Mouse (Mus musculus): ENCODE data around the gene Ccdc155. TPM values are rescaled to one million over a fixed set of nuclear protein-coding genes. Genes with fewer than 3 reads are reported as not detected.
"Not testable (repeated sequence)": the region's sequence is repeated elsewhere in the genome, so short reads cannot be mapped to it uniquely, and the experiment has no call there.

The Ccdc155 gene
- polyA plus RNA-seq, 1 experiment from 2014 or later = 1.2 TPM

DNA sequence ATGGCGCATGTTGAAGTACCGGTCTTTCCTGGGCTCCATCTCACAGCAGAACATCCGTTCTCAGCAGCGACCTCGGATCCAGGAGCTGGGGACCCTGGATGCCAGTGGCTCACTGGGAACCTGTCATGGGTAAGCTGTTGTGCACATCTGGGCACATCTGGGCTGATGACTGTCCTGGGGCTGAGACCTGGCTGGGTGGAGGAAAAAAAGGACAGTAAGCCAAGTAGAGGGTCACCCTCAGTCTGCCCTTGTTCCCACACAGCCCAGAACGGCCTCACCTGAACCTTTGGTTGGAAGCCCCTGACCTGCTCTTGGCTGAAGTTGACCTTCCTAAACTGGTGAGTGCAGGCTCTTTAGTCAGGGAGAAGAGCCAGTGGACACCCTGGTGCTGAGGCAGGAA, 45.7 kb downstream of the Ccdc155 start:
- Histone ChIP-seq H3K9ac (no peak overlapping the region), H3K9me3 (no peaks in the 10 kb centered on the region), H3K27ac (no peak overlapping the region), H3K4me2 (no peak overlapping the region), H3K4me1 (peaks cover 26% of the 10 kb centered on the region), H3K4me3 (replicated peaks) (no peak overlapping the region), H3K36me3 (replicated peaks) (peaks cover 31% of the 10 kb centered on the region), H3K27me3 (peaks cover 16% of the 10 kb centered on the region)
- ATAC-seq (ENCODE audit: low FRiP score) = no peak
- 93% methylated on average over 6 of the region's 6 CpGs for WGBS

- 89% methylated on average over 14 of the region's 14 CpGs for WGBS
- Histone ChIP-seq H3K36me3 (replicated peaks) (peaks cover 31% of the 10 kb centered on the region), H3K27ac (no peak overlapping the region), H3K4me2 (no peak overlapping the region), H3K9me3 (no peaks in the 10 kb centered on the region), H3K9ac (no peak overlapping the region), H3K4me1 (peaks cover 24% of the 10 kb centered on the region), H3K4me3 (replicated peaks) (no peak overlapping the region), H3K27me3 (peaks cover 1% of the 10 kb centered on the region; the same call in 1 of the 2 replicates)
- no peak for ATAC-seq (ENCODE audit: low FRiP score)
Observed at GRCm38 (mm10) chr7:45157459-45157858, 47.2 kb downstream of the Ccdc155 start.

- no peak overlapping the region for H3K4me2 ChIP-seq
- no peak for ATAC-seq (ENCODE audit: low FRiP score)
- H3K27me3 ChIP-seq = no peaks in the 10 kb centered on the region
- H3K4me3 ChIP-seq (replicated peaks) = no peak overlapping the region
- H3K27ac ChIP-seq = no peak overlapping the region
- WGBS = 95% methylated on average over 15 of the region's 15 CpGs
- H3K4me1 ChIP-seq = peaks cover 19% of the 10 kb centered on the region
- no peaks in the 10 kb centered on the region for H3K9me3 ChIP-seq
- H3K36me3 ChIP-seq (replicated peaks) = peaks cover 31% of the 10 kb centered on the region
- no peak overlapping the region for H3K9ac ChIP-seq
Observed at GRCm38 (mm10) chr7:45156206-45156605, 48.5 kb downstream of the Ccdc155 start.

GRCm38 (mm10) chr7:45155590-45155989, 49.1 kb downstream of the Ccdc155 start:
- Histone ChIP-seq H3K9ac (no peak overlapping the region), H3K36me3 (replicated peaks) (peaks cover 31% of the 10 kb centered on the region), H3K4me3 (replicated peaks) (no peak overlapping the region), H3K4me1 (peaks cover 25% of the 10 kb centered on the region), H3K27ac (no peak overlapping the region), H3K9me3 (no peaks in the 10 kb centered on the region), H3K27me3 (no peaks in the 10 kb centered on the region), H3K4me2 (peak overlapping the region; percentile 81; the same call in 1 of the 2 replicates)
- 84% methylated on average over 9 of the region's 9 CpGs for WGBS
- ATAC-seq (ENCODE audit: low FRiP score) = no peak

DNA sequence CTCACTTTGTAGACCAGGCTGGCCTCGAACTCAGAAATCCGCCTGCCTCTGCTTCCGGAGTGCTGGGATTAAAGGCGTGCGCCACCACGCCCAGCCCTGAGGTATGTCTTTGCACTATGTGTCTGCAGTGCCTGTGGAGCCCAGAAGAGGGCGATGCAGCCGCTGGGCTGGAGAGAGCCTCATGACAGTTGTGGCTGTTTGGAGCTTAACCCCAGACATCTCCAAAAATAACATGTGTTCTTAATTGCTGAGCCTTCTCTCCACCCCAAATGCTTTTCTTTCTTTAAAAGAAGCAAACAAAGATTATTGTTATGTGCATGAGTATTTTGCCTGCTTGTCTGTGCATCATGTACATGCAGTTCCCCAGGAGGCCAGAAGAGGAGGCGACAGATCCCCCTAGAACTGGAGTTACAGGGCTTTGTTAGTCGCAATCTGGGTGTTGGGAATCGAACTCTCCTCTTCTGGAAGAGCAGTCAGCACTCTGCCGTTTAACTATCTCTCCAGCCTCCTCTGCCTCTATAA, 49.6 kb downstream of the Ccdc155 start:
- Histone ChIP-seq H3K9ac (no peak overlapping the region; the same call in 1 of the 2 replicates), H3K4me1 (peaks cover 28% of the 10 kb centered on the region), H3K27ac (0 out of 2 replicates have a peak overlapping the region, but pooled peaks have one; percentile 92), H3K36me3 (replicated peaks) (peaks cover 25% of the 10 kb centered on the region), H3K4me3 (replicated peaks) (peak overlapping the region; percentile 68), H3K9me3 (no peaks in the 10 kb centered on the region), H3K27me3 (no peaks in the 10 kb centered on the region), H3K4me2 (peak overlapping the region; percentile 81)
- WGBS = 81% methylated on average over 12 of the region's 12 CpGs
- ATAC-seq (ENCODE audit: low FRiP score) = peak; percentile 10; the same call in 1 of the 2 replicates

- peak within 1 kb of the TSS; percentile 92 for H3K27ac ChIP-seq
- peak within 1 kb of the TSS; percentile 78 for H3K9ac ChIP-seq
- H3K4me1 ChIP-seq = peaks cover 33% of the 10 kb centered on the region
- 6% methylated on average over 68 of the region's 69 CpGs for WGBS
- H3K4me3 ChIP-seq (replicated peaks) = peak within 1 kb of the TSS; percentile 68
- H3K27me3 ChIP-seq = no peaks in the 10 kb centered on the region
- H3K36me3 ChIP-seq (replicated peaks) = peaks cover 18% of the 10 kb centered on the region
- H3K4me2 ChIP-seq = peak within 1 kb of the TSS; percentile 81
- ATAC-seq (ENCODE audit: low FRiP score) = peak; percentile 96
- no peaks in the 10 kb centered on the region for H3K9me3 ChIP-seq
Observed at GRCm38 (mm10) chr7:45154096-45154992, 50.3 kb downstream of the Ccdc155 start, which contains the start of the genes Pih1d1 and Aldh16a1. TSS of gene Pih1d1 (plus strand) at chr7:45154303. TSS of gene Aldh16a1 (minus strand) at chr7:45154584.

- Histone ChIP-seq H3K4me1 (peaks cover 33% of the 10 kb centered on the region), H3K9me3 (no peaks in the 10 kb centered on the region), H3K36me3 (replicated peaks) (peaks cover 11% of the 10 kb centered on the region), H3K4me3 (replicated peaks) (peak overlapping the region; percentile 68), H3K27ac (peak overlapping the region; percentile 92), H3K9ac (peak overlapping the region; percentile 78), H3K27me3 (no peaks in the 10 kb centered on the region), H3K4me2 (peak overlapping the region; percentile 81)
- 4% methylated on average over 5 of the region's 5 CpGs for WGBS
- peak; percentile 9; the same call in 1 of the 2 replicates for ATAC-seq (ENCODE audit: low FRiP score)
Observed at GRCm38 (mm10) chr7:45153586-45153985, 51.1 kb downstream of the Ccdc155 start.

GRCm38 (mm10) chr7:45153052-45153451, 51.6 kb downstream of the Ccdc155 start:
- H3K9me3 ChIP-seq; H3K36me3 ChIP-seq (replicated peaks); H3K27me3 ChIP-seq; H3K27ac ChIP-seq; H3K4me3 ChIP-seq (replicated peaks); ATAC-seq (ENCODE audit: low FRiP score); H3K9ac ChIP-seq: not testable (repeated sequence)
- Histone ChIP-seq H3K4me2 (peak overlapping the region; percentile 81; the same call in 1 of the 2 replicates), H3K4me1 (peaks cover 33% of the 10 kb centered on the region)
- 88% methylated on average over 2 of the region's 2 CpGs for WGBS

- H3K36me3 ChIP-seq (replicated peaks) = 0 out of 2 replicates have a peak, but pooled peaks cover 4% of the 10 kb centered on the region
Observed at GRCm38 (mm10) chr7:45151303-45151702, 53.4 kb downstream of the Ccdc155 start.

DNA sequence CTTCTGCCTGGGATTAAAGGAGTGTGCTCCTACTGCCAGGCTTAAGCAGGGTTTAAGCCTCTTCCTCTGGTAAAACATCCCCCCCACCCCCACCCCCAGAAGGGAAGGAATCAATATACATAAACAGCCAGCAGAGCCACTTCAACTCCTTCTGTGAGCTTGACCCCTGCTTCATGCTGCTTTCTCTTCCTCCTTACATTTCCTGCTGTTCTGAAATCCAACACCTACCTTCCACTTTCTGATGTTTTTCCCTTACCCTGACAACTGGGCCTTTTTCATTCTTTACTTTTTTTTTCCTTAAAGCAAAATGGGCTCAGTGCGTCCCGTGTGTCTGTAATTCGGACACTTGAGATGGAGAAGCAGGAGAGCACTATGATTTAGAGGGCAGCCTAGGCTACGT, 54.4 kb downstream of the Ccdc155 start:
- no peaks in the 10 kb centered on the region for H3K9me3 ChIP-seq
- no peaks in the 10 kb centered on the region for H3K27me3 ChIP-seq
- H3K27ac ChIP-seq = no peak overlapping the region
- ATAC-seq (ENCODE audit: low FRiP score) = no peak
- WGBS = 69% methylated on average over 4 of the region's 4 CpGs
- H3K4me1 ChIP-seq = peaks cover 30% of the 10 kb centered on the region
- no peak overlapping the region for H3K4me3 ChIP-seq (replicated peaks)
- H3K4me2 ChIP-seq = no peak overlapping the region
- H3K36me3 ChIP-seq (replicated peaks) = peaks cover 9% of the 10 kb centered on the region; the same call in 1 of the 2 replicates
- H3K9ac ChIP-seq = no peak overlapping the region

More at GRCm38 (mm10) chr7:45151303-45151702, 53.4 kb downstream of the Ccdc155 start:
- 58% methylated on average over 11 of the region's 11 CpGs for WGBS
- Histone ChIP-seq H3K27ac (no peak overlapping the region), H3K4me3 (replicated peaks) (no peak overlapping the region), H3K27me3 (no peaks in the 10 kb centered on the region), H3K9me3 (no peaks in the 10 kb centered on the region), H3K4me2 (no peak overlapping the region), H3K9ac (no peak overlapping the region), H3K4me1 (peaks cover 33% of the 10 kb centered on the region)
- no peak for ATAC-seq (ENCODE audit: low FRiP score)

DNA sequence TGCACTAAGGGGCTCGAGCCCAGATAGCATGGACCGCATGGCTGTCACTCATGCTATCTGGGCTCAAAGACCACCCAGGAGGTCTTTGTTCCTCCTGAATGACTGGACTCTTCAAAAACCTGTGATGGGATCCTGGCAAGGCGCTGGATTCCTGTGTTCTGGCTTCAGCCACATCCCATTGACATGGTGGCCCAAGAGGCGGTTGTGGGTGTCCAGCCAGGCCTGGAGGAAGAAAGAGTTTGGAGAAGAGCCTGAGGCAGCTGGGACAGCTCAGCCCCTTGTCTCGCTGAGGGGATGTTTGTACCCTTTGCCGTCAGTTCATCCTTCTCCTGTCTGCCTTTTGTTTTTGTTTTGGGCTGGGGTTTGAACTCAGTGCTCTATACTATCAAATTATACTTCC, 55.1 kb downstream of the Ccdc155 start:
- no peak overlapping the region for H3K9ac ChIP-seq
- no peak for ATAC-seq (ENCODE audit: low FRiP score)
- 35% methylated on average over 6 of the region's 6 CpGs for WGBS
- H3K4me1 ChIP-seq = peaks cover 23% of the 10 kb centered on the region
- H3K4me3 ChIP-seq (replicated peaks) = no peak overlapping the region
- peaks cover 13% of the 10 kb centered on the region for H3K36me3 ChIP-seq (replicated peaks)
- no peaks in the 10 kb centered on the region for H3K27me3 ChIP-seq
- H3K9me3 ChIP-seq = no peaks in the 10 kb centered on the region
- no peak overlapping the region for H3K4me2 ChIP-seq
- no peak overlapping the region for H3K27ac ChIP-seq

- no peak for ATAC-seq (ENCODE audit: low FRiP score)
- WGBS = 80% methylated on average over 4 of the region's 4 CpGs
- H3K9ac ChIP-seq = no peak overlapping the region
- no peak overlapping the region for H3K4me3 ChIP-seq (replicated peaks)
- peaks cover 22% of the 10 kb centered on the region for H3K4me1 ChIP-seq
- H3K9me3 ChIP-seq = no peaks in the 10 kb centered on the region
- H3K36me3 ChIP-seq (replicated peaks) = peaks cover 23% of the 10 kb centered on the region
- H3K27ac ChIP-seq = no peak overlapping the region
- H3K4me2 ChIP-seq = no peak overlapping the region
- no peaks in the 10 kb centered on the region for H3K27me3 ChIP-seq
Observed at GRCm38 (mm10) chr7:45148534-45149098, 56.1 kb downstream of the Ccdc155 start.
